Mouse (Mus musculus) mouse embryonic stem cell (cell line): ENCODE measurements around the gene Dis3l2.

Source experiments
- in situ Hi-C, 2 experiments: fragments of 300-500 bp; cut with MboI; formaldehyde crosslinking; loops; 1 replicate in 1 of 2; 3 replicates in 1 of 2; pipeline ENCODE4 v1.14.3; 2019 to 2020; ENCODE audit warnings: low sequenced_read_pairs in 2 of 2, low pct_unique_long_range_greater_than_20kb in 1 of 2, mixed read lengths in 1 of 2; ENCODE audit not compliant: unreplicated experiment in 1 of 2

Dis3l2 gene

GRCm38 (mm10) chr1:87032466-87032865 is 328.9 kb downstream of the Dis3l2 start:
- in situ Hi-C loops, result no loop called here

DNA sequence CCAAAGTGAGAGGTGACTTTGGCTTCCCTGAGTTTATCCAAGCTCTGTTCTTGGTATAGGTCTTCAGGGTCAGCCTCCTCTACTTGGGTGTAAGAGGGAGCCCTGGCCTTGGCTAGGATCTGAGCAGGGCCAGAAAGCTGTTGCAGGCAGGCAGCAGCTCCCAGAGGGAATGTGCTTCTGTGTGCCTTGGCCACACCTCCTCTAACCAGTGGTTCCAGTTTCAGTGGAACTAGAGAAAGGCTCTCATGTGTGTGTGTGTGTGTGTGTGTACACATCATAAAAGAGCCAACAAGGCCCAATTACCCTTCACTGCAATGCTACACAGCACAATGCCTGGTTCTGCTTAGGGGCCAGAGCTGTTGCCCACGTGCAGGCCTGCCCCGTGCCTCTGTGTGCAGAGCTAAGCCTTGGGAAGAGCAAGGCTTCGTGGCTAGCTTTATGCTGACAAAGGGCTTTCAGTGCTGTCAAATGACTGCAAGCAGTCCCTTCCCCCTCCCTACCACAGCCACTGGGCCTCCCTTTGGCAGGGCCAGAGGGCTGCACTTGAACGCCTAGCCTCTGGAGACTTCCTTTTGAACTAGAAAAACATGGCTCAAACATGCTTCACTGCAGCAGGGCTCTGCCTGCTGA is 332.0 kb downstream of the Dis3l2 start:
- in situ Hi-C loops, result no loop called here

GRCm38 (mm10) chr1:87036334-87036733 is 332.7 kb downstream of the Dis3l2 start:
- in situ Hi-C loops, result no loop called here

DNA sequence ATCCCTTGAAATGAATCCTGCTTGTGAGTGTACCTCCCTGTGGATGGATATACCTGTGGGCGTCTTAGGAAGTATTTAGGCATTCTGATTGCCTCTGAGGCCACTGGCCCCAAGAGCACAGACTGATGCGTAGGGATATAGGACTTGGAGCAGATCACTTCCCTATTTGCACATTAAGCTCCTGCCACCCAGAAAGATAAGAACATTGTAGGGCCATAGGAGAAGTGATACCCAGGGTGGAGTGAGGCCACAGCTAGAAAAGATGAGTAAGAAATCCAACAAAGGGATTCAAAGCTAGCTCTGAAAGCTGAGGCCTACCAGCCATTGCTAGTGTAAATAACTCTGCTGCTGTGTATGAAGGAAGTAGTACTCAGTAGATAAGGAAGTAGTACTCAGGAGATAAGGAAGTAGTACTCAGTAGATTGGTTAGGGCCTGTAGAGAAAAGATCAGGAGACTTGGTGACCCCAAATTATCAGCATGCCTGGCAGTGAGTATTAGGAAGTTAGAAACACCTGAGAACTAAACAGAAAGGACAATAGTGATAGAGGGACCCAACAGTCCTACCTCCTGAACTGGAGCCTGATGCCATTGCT is 335.0 kb downstream of the Dis3l2 start:
- in situ Hi-C loops, result no loop called here

GRCm38 (mm10) chr1:87041119-87041518 is 337.5 kb downstream of the Dis3l2 start:
- in situ Hi-C loops, result loop anchor here in 1 of 2 experiments (10.0 kb wide), 1 partner anchor 336 kb away; the partner anchor contains the start of gene Dis3l2

- in situ Hi-C loops, result loop anchor here in 1 of 2 experiments (10.0 kb wide), 1 partner anchor 337 kb away; the partner anchor contains the start of gene Dis3l2
Observed at GRCm38 (mm10) chr1:87041814-87042438, 338.3 kb downstream of the Dis3l2 start.

DNA sequence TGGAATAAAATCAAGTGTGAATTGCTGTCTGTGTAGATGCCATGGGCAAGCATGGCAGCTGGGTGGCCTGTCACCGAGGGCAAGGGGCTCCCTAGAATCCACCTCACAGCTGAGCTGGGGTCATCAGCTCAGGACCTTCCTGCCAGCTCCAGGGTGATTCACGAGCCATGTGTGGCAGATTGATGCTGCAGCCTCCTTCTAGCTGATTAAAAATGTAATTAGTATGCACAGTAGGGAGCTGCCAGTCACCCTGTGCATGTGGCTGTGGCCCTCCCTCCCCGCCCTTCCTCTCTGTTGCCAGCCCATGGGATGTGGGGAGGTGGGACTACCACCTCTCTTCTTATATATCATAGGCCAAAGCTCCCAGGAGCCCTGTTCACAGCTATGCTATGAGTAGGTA is 346.5 kb downstream of the Dis3l2 start:
- in situ Hi-C loops, result loop anchor here in 1 of 2 experiments (25.0 kb wide), 2 partner anchors 363 to 663 kb away; no protein-coding TSS in a partner anchor

DNA sequence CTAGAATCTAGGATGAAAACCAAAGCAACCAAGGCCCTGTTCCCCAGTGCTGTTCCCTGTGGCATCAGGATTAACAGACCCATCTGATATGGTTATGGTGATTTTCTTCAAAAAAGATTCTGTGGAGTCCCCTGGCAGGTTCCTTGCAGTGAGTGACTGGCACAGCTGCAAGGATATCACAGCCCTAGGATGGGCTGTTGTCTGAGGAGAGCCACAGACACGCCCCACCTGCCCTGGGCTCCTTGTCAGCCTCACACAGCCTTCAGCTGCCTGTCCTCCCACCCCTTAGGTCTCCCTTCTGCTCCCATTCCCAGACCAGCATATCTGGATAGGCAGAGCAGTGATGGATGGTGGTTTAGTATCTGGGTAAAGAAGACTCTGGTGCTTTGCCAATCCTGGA is 347.1 kb downstream of the Dis3l2 start:
- in situ Hi-C loops, result loop anchor here in 1 of 2 experiments (25.0 kb wide), 2 partner anchors 363 to 663 kb away; no protein-coding TSS in a partner anchor

DNA sequence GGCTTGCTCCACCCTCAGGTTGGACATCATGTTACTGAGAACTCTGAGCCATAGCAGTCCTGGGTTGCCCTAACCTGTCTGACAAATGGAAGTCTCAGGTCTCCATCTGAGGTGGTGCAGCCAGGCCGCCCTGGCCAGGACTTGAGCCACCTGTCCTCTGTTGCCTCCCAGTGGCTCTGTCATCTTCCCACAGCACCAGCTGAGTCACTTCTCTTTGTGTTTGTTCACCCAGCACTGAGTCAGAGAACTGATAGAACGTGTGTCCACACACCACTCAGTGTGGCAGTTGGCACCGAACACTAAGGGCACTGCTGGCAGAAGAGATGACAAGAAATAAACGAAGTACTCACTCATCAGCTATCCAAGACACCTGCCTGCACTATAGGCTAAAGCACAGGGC is 347.8 kb downstream of the Dis3l2 start:
- in situ Hi-C loops, result loop anchor here in 1 of 2 experiments (25.0 kb wide), 2 partner anchors 364 to 664 kb away; no protein-coding TSS in a partner anchor

DNA sequence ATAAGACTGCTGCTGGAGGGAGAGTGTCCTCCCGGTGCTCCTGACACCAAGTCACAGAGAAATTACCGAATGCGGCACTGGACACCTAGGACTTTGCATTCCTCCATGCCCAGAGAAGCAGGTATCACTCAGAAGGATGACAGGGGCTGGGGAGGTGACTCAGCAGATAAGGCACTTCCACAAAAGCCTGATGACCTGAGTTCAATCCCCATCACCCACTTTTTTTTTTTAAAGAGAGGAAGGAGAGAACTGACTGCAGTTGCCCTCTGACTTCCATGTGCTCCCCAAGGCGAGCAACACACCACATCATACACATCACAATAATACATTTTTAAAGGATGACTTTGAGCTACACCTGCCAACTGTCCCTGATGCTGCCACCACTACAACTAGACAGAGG is 353.5 kb downstream of the Dis3l2 start:
- in situ Hi-C loops, result loop anchor here in 1 of 2 experiments (25.0 kb wide), 2 partner anchors 370 to 670 kb away; no protein-coding TSS in a partner anchor

DNA sequence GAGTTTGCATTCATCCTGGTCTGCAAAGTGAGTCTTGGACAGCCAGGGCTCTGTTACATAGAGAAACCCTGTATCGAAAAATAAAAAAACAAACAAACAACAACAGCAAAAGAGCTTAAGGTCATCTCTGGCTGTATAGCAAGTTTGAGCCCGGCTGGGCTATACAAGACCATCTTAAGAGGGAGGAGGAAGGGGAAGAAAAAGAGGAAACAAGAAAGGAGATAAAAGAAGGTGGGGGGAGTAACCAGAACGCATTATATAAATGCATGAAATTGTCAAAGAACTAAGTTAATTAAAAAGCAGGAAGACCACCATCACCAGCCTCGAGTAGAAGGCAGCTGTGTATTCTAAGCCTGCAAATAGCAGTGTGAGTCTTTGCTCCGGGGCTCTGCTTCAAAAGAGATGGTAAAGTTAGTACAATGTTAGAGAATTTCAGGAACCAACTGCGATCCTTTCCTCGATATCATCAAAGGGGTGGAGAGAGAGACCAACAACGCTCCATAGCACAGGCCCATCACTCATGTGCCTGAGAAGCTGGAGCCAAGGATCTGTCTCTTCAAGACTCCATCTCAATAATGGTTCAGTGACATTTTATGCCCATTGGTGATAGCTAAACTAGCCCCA is 355.5 kb downstream of the Dis3l2 start:
- in situ Hi-C loops, result loop anchor here in 1 of 2 experiments (25.0 kb wide), 2 partner anchors 372 to 672 kb away; no protein-coding TSS in a partner anchor

DNA sequence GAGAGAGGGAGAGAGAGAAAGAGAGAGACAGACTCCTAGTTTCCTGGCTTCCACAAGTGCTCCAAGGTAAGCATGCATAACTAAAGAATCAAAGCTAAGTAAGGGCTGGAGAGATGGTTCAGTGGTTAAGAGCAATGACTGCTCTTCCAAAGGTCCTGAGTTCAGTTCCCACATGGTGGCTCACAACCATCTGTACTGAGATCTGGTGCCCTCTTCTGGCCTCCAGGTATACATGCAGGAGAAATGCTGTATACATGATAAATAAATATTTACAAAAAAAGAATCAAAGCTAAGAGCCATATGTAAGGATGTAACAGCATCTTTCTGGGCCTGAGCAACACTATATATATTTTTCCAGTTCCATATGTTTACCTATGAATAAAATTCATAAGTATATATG is 357.3 kb downstream of the Dis3l2 start:
- in situ Hi-C loops, result loop anchor here in 1 of 2 experiments (25.0 kb wide), 2 partner anchors 374 to 674 kb away; no protein-coding TSS in a partner anchor

GRCm38 (mm10) chr1:87070720-87071119 is 367.1 kb downstream of the Dis3l2 start:
- in situ Hi-C loops, result loop anchor here in 1 of 2 experiments (25.0 kb wide), 2 partner anchors 383 to 683 kb away; no protein-coding TSS in a partner anchor

GRCm38 (mm10) chr1:87073776-87074175 is 370.2 kb downstream of the Dis3l2 start:
- in situ Hi-C loops, result loop anchor here in 1 of 2 experiments (25.0 kb wide), 2 partner anchors 386 to 686 kb away; no protein-coding TSS in a partner anchor

DNA sequence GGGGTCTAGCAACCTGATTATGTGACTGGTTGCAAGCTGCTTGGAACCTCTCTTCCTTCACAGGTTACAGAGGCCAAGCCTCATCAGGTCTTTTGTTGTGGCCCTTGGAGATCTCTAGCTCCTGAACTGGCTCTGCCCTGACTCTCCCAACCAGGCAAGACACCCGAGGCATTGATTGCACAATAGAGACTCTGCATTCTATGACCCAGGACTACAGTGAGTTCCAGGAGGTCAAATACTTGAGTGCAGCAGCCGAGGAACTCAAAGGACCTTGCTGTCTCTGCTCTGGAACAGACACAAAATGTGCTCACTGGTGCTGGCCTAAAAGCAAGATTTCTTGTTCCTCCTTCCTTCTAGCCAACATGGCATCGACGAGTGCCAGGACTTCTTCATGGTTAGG is 382.6 kb downstream of the Dis3l2 start:
- in situ Hi-C loops, result no loop called here

- in situ Hi-C loops, result no loop called here
Observed at GRCm38 (mm10) chr1:87086964-87087363, 383.4 kb downstream of the Dis3l2 start.

DNA sequence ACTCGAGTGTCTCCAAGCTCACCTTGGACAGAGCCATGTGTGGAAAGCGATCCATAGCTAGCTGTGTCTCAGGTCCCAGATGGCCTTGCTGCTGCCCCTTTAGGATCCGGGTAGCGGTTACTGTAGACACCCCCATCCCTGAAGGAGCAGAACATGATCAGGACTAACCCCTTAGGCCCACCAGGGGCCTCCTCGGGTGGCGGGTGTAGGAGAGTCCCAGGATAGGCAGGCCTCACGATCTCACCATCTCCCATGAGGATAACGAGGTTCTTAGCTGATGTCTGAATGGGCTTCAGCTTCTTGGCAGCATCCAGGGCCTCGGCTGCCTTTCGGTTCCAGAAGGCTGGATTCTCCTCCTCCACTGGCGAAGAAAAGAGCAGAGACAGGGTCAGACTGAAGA is 385.6 kb downstream of the Dis3l2 start:
- in situ Hi-C loops, result no loop called here

GRCm38 (mm10) chr1:87089828-87090227 is 386.2 kb downstream of the Dis3l2 start, which contains the start of gene Alppl2:
Gene Alppl2, minus strand, starts transcription at chr1:87089928.
- in situ Hi-C loops, result no loop called here

DNA sequence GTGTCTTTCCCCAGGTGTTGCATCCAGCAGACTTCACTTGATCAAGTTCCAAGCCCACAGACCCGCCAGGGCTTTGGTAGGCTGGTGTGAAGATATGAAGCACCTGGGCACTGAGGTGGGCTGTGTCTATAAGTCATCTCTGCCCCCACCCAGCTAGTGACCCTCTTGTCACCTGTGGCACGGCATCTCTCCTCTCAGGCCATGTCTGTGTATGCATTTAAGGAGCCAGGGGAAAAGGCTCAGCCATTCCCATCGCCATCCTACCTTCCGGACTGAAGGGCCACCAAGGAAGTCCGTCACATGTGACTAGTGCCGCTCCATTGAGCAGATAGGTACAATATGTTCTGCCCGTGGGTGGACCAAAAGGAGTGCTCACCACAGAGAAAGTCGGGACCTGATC is 392.0 kb downstream of the Dis3l2 start:
- in situ Hi-C loops, result no loop called here
